18 mouse cellular contexts compared by ENCODE assay signal in genomic region chr12:45060804-45061203, GRCm38 (mm10). TPM values are rescaled to one million over a fixed set of nuclear protein-coding genes. Genes with fewer than 3 reads are reported as not detected.
DNase-seq lines count a peak whose midpoint lies in the region; ATAC-seq lines count a peak whose summit lies in the region.
"Had no signal": no experiment of that assay in that cellular context is flagged by ENCODE, and none has a peak within 500 bp of the region (broad histone marks: within the 10 kb centered on the region; RNA-seq: fewer than 3 reads in every experiment).

No protein-coding gene starts in this region.

- 0 out of 2 replicates have a peak, but pooled peaks cover 9% of the 10 kb centered on the region for H3K4me1 ChIP-seq in lung, embryonic 16.5 days (replicated peaks; ENCODE audit: control insufficient read depth, insufficient read depth, low read length)
- 0 out of 2 replicates have a peak, but pooled peaks cover 4% of the 10 kb centered on the region for H3K4me1 ChIP-seq in stomach, embryonic 15.5 days
- H3K4me1 ChIP-seq: embryonic facial prominence, embryonic 12.5 days; forebrain, embryonic 15.5 days; hindbrain, embryonic 15.5 days had no signal

- H3K27me3 ChIP-seq in lung, embryonic 16.5 days (ENCODE audit: control insufficient read depth, insufficient read depth, low read depth, low read length): no peaks in the 10 kb centered on the region
- no peaks in the 10 kb centered on the region for H3K27me3 ChIP-seq in stomach, embryonic 15.5 days (replicated peaks)
- H3K27me3 ChIP-seq: embryonic facial prominence, embryonic 12.5 days; forebrain, embryonic 15.5 days; hindbrain, embryonic 15.5 days had no signal

- no peak overlapping the region for H3K27ac ChIP-seq in lung, embryonic 16.5 days (ENCODE audit: low read length)
- 0 out of 2 replicates have a peak overlapping the region, but pooled peaks have one; percentile 9 for H3K27ac ChIP-seq in stomach, embryonic 15.5 days
- H3K27ac ChIP-seq: embryonic facial prominence, embryonic 12.5 days; forebrain, embryonic 15.5 days; hindbrain, embryonic 15.5 days had no signal

- H3K9ac ChIP-seq in lung, embryonic 16.5 days (ENCODE audit: low read length): no peak overlapping the region
- no peak overlapping the region for H3K9ac ChIP-seq in stomach, embryonic 15.5 days
- H3K9ac ChIP-seq: embryonic facial prominence, embryonic 12.5 days; forebrain, embryonic 15.5 days; hindbrain, embryonic 15.5 days had no signal

- H3K4me2 ChIP-seq in lung, embryonic 16.5 days (ENCODE audit: low read depth, low read length): no peak overlapping the region
- no peak overlapping the region for H3K4me2 ChIP-seq in stomach, embryonic 15.5 days
- H3K4me2 ChIP-seq: embryonic facial prominence, embryonic 12.5 days; forebrain, embryonic 15.5 days; hindbrain, embryonic 15.5 days had no signal

- DNase-seq in frontal cortex, postnatal 10 days (ENCODE audit: low spot score in 2 of 2): no peak
- no peak for DNase-seq in lung, postnatal 4 days
- no peak for DNase-seq in layer of hippocampus, adult 18-20 months (ENCODE audit: low spot score in 2 of 2)
- DNase-seq: adrenal gland, postnatal 10 days; B cell, adult 2 months; cerebellum, adult 11 months; cerebellum, adult 9-10 months; cerebellum, postnatal 25 days; gastrocnemius, postnatal 14 days; heart, postnatal 36 days had no signal

- 41% methylated on average over 6 of the region's 6 CpGs for WGBS in lung, embryonic 16.5 days
- WGBS in stomach, embryonic 15.5 days: 54% methylated on average over 6 of the region's 6 CpGs

- H3K4me3 ChIP-seq in lung, embryonic 16.5 days (ENCODE audit: low read length): no peak overlapping the region
- no peak overlapping the region for H3K4me3 ChIP-seq in stomach, embryonic 15.5 days (replicated peaks)
- H3K4me3 ChIP-seq: embryonic facial prominence, embryonic 12.5 days; forebrain, embryonic 15.5 days; hindbrain, embryonic 15.5 days had no signal

- ATAC-seq in frontal cortex, adult (ENCODE audit: low TSS enrichment): peak; percentile 18; the same call in 1 of the 2 replicates
- ATAC-seq in lung, embryonic 16.5 days (ENCODE audit: low read depth): 0 out of 2 replicates have a peak, but pooled peaks have one; percentile 47
- peak; percentile 83 for ATAC-seq in stomach, embryonic 15.5 days (ENCODE audit: insufficient read depth, low FRiP score, low read depth)
- no peak for ATAC-seq in CD4-positive, CD25-positive, alpha-beta regulatory T cell, adult 4 months
- ATAC-seq: forebrain, embryonic 15.5 days had no signal

- no peaks in the 10 kb centered on the region for H3K9me3 ChIP-seq in lung, embryonic 16.5 days (ENCODE audit: control insufficient read depth, low read length)
- H3K9me3 ChIP-seq in stomach, embryonic 15.5 days: no peaks in the 10 kb centered on the region
- H3K9me3 ChIP-seq: embryonic facial prominence, embryonic 12.5 days; forebrain, embryonic 15.5 days; hindbrain, embryonic 15.5 days had no signal

- H3K36me3 ChIP-seq in lung, embryonic 16.5 days (ENCODE audit: control insufficient read depth, insufficient read depth, low read length): no peaks in the 10 kb centered on the region
- H3K36me3 ChIP-seq in stomach, embryonic 15.5 days: no peaks in the 10 kb centered on the region
- H3K36me3 ChIP-seq: embryonic facial prominence, embryonic 12.5 days; forebrain, embryonic 15.5 days; hindbrain, embryonic 15.5 days had no signal

RNA-seq across cellular contexts. Expression of gene Stxbp6, which starts 13.7 kb away (rescaled TPM):
- polyA plus RNA-seq in lung, embryonic 16.5 days (2015; fragmentation: Nextera tagmentation; extraction: Ambion mirVana): 14.2 and 16.9 TPM in 2 replicates
- 19.2 and 29.1 TPM in 2 replicates for polyA plus RNA-seq in stomach, embryonic 15.5 days (2015; fragmentation: Nextera tagmentation; extraction: Ambion mirVana)
- 10 to 100 TPM; 83.9 to 91.9 TPM for total RNA-seq in layer of hippocampus, adult 18-20 months (2021)
- not detected for polyA plus RNA-seq in CD4-positive, CD25-positive, alpha-beta regulatory T cell, adult 4 months (2017; shearing (Covaris generic))
- total RNA-seq: MEL had no signal
